Mouse (Mus musculus) c-Kit-negative CD71-positive TER-119-positive erythroid progenitor cells, embryonic 14.5 days (primary cell): ENCODE measurements around the gene 3100002H09Rik.

ENCODE experiments used
- DNase-seq: peaks from one replicate; pipeline ENCODE4 v3.0.0-alpha.2; 2013; ENCODE audit warnings: low read depth, low spot score

Gene 3100002H09Rik

GRCm38 (mm10) chr4:124615406-124615960 is 4.9 kb upstream of the 3100002H09Rik start:
- DNase-seq = no peak

DNA sequence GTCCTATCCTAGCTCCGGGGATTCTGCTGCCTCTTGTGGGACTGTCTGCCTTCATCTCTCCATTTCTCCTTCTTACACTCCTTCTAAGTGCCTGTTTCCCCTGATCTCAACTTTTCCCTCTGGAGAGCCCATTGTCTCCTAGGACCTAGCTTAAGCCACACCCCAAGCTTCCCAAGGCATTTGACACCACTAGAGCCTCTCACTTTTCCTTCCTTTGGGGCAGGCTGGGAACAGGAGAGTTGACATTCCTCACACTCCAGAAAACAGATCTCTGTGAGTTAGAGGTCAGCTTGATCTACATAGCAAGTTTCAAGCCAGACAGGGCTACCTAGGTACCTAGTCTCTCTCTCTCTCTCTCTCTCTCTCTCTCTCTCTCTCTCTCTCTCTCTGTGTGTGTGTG is 3.6 kb upstream of the 3100002H09Rik start:
- no peak for DNase-seq

DNA sequence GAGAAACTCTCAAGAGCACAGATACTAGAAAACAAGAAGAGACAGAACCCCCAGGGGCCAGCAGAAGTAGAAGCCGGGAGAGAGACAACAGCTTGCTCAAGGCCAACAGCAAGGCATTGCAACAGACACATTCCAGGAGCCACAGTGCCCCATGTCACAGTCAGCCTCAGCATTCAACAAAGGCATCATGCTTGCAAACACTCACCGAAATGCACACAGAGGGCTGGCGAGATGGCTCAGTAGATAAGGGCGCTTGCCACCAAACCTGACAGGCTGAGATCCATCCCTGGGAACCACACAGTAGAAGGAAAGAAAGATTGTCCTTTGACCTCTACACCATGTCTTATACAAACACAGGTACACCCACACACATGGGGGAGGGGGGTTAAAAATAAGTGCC is 1.2 kb upstream of the 3100002H09Rik start:
- DNase-seq = no peak

DNA sequence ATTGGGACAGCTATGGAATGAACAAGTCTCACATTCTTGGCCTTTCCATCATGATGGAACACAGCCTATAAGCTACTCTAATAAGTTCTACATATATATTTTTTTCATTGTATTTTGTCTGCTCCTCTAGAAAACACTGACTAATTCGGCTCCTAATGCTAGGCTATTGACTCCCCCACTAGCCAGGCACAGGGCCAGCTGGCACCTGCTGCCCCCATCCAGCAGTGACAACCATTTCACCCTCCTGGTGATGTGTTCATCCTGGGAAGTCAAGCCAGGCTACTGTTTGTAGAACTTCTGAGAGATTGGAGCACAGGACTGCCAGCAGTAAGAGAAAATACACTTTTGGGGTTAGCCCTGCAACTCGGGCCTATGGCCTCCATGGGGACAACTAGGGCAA is 537 bp downstream of the 3100002H09Rik start:
- no peak for DNase-seq

DNA sequence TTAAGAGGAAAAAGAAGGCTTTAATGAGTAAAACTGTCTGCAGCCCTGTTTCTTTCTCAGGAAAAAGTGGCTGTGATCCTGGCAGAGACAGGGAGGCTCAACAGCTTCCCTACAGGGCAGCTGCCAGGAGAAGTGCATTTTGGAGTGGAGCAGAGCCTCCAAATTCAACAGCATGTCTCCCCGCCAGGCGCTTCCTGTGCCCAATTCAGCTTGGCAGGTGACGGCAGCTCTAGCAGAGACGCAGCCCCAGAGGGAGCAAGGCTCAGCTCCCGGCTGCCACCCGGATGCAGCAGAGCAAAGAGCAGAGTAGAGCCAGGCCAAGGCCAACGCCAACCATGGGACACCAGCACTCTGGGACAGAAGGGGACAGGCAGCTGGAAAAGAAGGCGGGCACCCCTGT is 3.4 kb downstream of the 3100002H09Rik start:
- peak; percentile 24 for DNase-seq

GRCm38 (mm10) chr4:124606180-124606579 is 4.4 kb downstream of the 3100002H09Rik start:
- peak; percentile 88 for DNase-seq

- DNase-seq = peak; percentile 68
Observed at GRCm38 (mm10) chr4:124605255-124605654, 5.3 kb downstream of the 3100002H09Rik start.

DNA sequence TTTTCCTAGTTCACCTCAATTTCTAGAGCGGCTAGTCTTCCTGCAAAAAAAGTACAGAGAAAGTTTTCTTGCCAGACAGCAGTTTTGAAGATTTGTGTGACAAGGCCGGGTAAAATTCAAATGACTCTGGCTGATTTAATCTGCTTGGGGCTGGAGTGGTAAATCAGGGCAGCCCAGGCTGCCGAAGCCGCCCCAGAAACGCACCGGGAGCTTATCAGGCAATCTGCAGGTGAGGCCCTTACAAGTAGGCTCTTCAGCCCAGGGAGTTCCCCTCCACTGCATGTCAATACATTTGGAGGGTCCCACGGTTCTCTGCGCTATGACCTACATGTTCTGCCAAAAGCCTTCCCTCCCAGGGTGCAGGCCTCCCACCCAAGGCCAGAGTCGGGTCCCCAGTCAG is 6.9 kb downstream of the 3100002H09Rik start:
- peak; percentile 35 for DNase-seq

DNA sequence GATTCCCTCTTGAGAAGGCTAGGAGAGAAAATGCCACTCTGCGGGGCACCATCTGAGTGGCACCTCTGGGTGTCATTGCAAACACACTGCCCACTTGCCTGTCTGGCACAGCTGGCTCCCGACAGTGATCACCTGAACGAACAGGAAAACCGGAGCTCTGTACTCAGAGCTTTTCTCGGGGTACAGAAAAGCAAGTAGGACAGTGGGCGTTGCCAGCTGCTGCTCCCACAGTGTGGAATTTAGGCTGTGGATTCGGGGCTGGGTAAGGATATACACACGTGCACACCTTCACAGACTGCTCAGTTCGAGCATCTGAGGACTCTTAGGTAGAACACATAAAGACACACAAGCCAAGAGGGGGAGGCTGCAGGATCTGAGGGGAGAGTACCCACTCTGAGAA is 14.7 kb downstream of the 3100002H09Rik start:
- no peak for DNase-seq

GRCm38 (mm10) chr4:124594933-124595332 is 15.7 kb downstream of the 3100002H09Rik start:
- DNase-seq = peak; percentile 21

GRCm38 (mm10) chr4:124593691-124594090 is 16.9 kb downstream of the 3100002H09Rik start:
- no peak for DNase-seq

DNA sequence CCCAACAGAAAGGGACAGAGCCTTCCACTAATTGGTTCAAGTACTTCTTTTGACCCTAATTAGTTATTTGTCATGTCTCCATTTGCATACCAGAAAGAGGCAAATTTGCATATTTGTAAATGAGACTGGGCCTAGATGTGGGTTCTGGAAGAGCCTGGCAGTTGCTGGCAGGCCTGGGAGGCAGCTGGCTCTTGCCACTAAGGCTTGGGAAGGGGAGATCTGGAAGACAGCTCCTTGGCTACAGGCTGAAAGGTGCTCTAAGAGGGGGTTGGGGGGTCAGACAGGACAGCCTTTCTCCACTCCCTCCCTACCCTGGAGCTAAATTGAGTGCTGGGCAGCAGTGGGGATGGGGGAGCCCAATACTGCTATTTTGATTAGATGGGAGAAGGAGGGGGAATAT is 17.4 kb downstream of the 3100002H09Rik start:
- no peak for DNase-seq

DNA sequence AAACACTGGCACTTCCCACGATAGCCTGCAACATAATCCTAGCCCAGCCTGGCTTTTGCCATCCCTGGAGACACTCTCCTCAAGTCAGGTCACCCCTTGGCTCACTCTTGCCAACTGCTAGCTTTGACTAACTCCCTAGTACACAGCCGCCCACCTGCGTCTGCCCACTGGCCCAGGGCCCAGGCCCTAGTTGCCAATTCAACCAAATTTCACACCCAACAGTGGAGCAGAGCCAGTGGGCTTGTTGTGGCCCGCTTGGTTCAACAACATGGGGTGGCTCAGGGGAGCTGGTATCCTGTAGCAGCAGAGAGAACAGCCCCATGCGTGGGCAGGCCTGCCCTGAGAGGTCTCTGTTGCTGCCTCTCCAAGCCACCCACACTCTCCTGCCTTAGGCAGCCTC is 18.4 kb downstream of the 3100002H09Rik start:
- no peak for DNase-seq

DNA sequence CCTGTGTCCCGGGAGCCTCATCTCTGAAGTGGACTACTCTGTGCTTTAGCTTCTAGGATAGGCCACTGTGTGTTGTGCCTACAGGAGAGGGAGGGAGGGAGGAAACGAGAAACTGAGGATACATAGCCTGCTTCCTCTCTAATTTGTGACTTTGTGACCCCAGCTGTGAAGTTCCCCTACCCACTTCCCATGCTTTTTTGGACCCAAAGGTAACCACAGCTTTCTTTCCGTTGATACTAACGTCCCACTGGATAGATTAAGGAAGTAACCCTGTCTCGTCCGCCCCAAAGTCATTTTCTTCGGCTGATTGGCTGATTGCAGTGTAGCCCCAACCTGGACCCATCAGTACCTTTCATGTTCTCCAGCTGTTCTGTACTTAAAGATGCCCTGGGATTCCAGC is 29.9 kb downstream of the 3100002H09Rik start:
- DNase-seq = no peak

GRCm38 (mm10) chr4:124575955-124576445 is 34.6 kb downstream of the 3100002H09Rik start:
- no peak for DNase-seq

DNA sequence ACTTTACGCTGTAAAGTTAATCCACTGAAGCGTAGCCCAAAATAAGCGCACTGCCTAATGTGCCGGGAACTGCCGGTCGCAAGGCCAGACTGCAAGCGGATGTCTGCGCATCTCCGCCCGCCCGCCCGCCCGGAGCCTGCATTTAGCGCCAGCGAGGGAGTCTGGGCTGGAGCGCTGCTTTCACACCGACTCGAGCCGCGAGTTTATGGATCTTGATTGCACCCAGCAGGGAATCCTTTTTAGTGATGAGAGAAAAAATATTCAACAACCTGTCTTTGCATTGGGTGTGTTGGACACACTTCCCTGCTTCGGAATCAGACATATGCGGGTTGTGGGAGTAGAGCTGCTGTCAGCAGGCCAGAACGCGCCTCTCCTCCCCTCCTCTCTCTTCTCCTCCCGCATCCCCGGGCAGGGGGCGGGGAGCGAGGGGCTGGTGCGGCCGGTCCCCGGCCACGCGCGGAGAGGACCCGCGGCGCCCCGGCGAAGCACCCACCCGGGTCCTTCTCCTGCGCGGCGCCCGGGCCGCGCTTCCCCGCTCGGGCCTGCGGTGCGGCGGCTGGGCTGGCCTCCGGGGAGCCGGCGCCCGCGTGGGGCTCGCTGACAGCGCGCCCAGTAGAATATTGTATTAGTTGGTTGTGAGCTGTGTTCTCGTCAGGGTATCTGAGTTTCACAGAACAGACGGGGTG is 35.2 kb downstream of the 3100002H09Rik start:
- DNase-seq = no peak

DNA sequence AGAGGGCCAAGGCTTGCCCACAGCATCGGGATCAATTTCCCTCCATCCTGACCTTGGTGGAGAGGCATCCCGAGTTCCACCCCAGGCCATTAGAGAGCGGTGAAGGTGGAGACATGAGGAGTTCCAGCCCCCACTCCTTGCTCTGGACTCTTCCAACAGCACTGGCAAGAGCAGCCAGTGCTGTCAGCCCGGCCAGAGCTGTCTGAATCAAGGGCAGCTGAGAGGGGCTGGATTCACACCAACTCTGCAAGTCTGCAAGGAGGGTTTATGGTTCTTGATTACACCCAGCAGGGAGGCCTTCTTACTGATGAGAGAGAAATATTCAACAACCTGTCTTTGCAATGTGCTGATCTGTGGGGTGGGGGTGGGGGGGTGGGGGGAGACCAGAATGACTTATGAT is 37.0 kb downstream of the 3100002H09Rik start:
- no peak for DNase-seq

- no peak for DNase-seq
Observed at GRCm38 (mm10) chr4:124570977-124571376, 39.6 kb downstream of the 3100002H09Rik start.

- DNase-seq = no peak
Observed at GRCm38 (mm10) chr4:124569661-124570060, 40.9 kb downstream of the 3100002H09Rik start.

- DNase-seq = no peak
Observed at GRCm38 (mm10) chr4:124563371-124563770, 47.2 kb downstream of the 3100002H09Rik start.

- no peak for DNase-seq
Observed at GRCm38 (mm10) chr4:124562721-124563120, 47.9 kb downstream of the 3100002H09Rik start.
